Mouse (Mus musculus) urinary bladder, postnatal 36 days (tissue): ENCODE results near the gene Maged2.
A peak's percentile ranks its signal among the peaks of the same experiment; 100 is the strongest.
"Not testable (repeated sequence)": the region's sequence is repeated elsewhere in the genome, so short reads cannot be mapped to it uniquely, and the experiment has no call there.

Experiments used
- DNase-seq, 2 experiments: peaks; one replicate each; pipeline ENCODE4 v3.0.0; 2022; ENCODE audit warnings: low spot score in 2 of 2, mixed read lengths in 1 of 2

The Maged2 gene

DNA sequence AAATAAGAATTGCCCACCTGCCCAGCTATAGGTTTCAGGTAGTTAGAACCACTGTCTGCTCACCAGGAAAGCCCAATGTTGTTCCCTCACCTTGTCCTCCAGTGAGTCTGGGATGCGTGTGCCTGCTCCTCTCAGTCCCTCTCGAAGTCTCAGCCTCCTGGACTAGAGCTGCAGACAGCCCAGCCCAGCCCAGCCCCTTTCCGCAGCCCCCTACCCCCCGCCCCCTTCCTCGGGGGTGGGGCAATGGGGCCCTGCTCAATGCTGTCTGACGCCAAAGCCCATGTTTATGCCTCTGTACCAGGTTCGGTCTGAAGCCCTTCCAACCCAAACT, at the start of gene Maged2:
TSS of gene Maged2 (minus strand) at position 207 of the 331 bp plus-strand sequence.
- DNase-seq, result no peak

DNA sequence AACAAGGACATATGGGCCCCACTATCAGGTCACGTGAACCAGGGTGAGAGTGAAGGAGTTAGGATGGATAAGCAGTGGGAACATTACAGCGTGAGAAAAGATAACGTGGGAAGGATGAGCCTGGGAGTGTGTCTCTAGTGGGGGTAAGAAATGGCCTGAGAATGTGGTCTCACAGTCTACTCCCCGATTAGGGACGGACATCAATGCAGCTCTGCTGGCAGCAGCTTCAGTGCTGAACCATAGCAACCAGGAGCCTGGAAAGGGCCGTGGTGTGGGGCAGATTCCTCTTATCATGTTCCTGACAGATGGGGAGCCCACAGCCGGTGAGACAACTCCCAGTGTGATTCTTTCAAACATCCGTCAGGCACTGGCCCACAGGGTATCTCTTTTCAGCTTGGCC, 34.1 kb upstream of the Maged2 start:
- DNase-seq, result no peak

DNA sequence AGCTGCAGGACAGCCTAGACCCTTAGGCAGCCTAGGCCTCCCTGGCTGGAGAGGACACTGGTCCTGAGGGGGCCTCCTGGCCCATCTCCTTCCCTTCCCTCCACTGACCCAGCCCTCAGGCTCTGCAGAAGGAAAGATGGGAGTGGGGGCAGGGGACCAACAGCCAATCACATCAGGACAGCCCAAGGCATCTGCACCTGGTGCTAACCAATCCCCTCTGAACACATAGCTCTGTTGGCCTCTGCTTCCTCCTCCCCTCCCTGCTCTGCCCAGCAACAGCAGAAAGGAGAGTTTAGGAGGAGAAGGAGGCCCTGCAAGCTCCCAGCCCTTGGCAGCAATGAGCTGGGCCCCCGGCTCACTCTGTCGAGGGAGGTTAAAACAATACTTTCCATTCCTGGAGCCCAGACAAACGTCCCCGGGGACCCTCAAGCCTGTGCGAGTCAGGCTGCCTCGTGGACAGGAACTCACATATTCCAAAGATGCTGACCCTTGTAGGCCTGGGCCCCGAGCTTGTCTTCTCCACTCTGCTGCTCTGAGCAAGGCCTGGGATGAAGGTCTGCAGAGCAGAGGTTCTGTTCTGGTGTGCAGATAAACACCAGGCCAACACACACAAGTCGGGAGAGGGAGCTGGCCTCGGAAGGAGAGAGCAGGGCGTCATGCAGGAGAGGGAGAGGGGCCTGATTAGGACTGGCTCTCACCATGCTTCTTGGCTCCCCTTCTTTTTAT, 31.5 kb upstream of the Maged2 start:
- not testable (repeated sequence) for DNase-seq

DNA sequence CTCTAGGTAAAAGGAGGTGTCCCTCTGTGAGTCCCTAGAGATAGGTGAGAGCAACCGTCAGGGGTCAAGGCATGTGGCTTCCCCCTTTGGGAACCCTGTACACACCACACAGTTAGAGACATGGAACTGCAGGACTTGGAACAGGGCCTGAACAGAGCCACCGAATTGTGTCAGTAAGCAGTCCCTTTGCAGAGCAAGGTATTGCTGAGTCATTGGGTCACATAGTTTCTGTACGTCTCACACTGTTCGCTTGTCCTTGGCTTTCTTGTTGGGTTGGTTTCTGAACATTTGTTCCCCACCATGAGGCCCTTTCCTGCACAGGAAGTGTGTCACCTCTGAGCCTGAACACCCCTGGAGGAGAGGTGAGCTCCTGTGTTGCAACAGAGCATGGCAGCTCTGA, 29.1 kb upstream of the Maged2 start:
- DNase-seq, result not testable (repeated sequence)

DNA sequence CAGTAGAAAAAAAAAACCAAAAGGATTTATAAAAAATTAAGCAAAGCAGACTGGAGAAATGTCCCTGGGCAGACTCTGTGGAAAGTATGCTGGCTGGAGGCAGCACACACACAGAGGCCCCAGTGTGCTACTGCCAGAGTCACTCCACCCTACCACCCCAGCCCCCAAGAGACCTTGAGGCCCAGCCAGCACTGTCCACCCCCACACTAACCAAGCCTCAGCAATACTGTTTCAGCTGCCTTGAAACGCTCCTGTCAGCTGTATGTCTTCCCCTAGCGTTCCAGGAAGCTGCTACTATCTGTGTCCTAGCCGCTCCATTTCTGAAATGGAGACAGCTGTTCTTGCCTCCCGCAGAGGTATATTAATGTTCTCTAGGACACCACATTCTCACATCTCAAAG, 16.2 kb upstream of the Maged2 start:
- DNase-seq, result no peak

DNA sequence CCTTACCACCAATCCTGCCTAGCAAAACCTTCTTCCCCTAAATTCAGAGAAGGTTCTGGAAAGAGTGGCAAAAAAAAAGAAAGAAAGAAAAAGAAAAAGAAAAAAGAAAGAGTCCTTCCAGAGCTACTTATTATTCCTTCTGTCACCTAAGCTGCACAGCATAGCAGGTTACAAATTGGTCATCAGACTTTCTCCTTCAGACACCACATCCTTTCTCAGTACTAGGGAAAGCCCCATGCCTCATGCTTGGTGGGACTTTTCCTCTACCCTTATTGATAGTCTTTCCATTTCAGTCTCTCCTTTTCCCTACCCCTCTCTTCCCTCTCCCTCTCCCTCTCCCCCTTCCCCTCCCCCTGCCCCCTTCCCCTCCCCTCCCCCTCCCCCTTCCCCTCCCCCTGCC, 3.1 kb upstream of the Maged2 start:
- DNase-seq, result no peak

DNA sequence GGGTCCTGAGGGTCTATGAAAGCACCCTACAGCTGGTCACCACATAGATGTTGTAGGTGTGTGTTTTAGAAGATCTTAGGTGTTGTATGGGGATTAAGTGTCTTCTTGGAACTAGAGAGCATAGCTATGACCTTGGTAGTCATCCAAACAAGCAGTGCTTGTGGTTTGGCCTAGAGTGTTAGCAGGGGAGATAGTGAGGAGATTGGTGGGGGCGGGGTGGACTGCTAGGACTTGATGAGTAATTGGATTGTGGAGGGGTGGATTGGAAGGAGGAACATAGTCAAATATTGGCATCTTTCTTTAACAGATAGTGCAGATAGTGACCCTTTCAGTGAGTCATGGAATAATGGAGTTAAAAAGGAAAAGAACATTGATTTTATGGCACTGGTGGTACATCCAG, 1.5 kb upstream of the Maged2 start:
- DNase-seq, result no peak

DNA sequence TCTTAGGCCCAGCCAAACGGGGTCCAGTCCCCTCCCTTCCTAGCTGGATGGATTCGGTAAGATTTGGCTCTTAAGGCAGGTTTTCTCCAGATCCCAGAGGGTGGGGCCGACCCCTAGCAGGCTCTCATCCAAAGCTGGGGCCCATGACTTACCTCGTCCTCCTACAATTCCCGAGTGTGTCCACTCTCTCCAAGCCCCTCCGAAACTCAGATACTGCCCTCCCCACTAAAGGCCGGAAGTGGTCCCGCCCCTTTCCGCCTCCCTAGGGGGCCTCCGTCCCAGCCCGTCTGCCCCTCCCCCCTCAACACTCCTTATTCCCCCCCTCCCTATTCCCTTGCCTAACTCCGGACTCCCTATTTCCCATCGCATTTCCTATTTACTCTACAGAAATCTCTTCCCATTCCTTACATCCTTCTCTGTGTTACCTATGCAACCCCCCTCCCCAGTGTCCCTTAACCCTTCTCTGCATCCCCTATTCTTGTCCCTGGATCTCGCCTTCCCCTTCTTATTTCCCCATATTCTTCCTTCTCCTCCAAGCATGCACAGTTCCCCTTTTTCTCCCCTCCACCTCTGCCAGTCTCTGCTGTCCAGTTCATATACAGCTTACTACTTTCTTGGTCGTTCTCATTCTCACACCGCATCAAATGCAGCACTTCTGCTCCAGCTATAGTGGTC, 544 bp downstream of the Maged2 start:
- DNase-seq, result peak in 1 of 2 experiments; percentile 9

DNA sequence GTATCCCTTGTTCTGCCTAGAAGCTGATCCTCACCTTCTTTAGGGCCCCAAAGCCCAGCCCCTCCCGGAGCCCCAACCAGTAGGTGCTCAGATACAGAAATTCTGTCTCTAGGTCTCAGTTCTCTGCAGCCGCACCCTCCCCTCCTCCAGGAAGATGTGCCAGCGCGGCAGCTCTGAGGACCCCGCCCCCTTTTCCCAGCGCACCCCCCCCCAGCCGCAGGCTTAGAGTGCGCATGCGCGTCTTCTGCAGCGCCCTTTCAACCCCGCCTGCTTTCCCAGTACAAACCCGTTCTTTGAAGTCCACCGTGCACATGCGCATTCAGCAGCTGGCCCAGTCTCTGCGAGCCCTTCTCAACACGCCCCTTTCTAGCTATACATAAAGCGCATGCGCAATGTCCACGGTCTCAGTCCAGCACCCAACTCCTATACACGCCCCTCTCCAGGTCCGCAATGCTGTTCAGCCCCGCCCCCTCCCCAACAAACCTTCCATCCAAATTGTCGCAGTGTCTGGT, 1.3 kb downstream of the Maged2 start:
- DNase-seq, result peak; percentile 69 to 86

DNA sequence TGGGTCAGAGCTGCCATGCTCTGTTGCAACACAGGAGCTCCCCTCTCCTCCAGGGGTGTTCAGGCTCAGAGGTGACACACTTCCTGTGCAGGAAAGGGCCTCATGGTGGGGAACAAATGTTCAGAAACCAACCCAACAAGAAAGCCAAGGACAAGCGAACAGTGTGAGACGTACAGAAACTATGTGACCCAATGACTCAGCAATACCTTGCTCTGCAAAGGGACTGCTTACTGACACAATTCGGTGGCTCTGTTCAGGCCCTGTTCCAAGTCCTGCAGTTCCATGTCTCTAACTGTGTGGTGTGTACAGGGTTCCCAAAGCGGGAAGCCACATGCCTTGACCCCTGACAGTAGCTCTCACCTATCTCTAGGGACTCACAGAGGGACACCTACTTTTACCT, 13.2 kb downstream of the Maged2 start:
- not testable (repeated sequence) for DNase-seq

DNA sequence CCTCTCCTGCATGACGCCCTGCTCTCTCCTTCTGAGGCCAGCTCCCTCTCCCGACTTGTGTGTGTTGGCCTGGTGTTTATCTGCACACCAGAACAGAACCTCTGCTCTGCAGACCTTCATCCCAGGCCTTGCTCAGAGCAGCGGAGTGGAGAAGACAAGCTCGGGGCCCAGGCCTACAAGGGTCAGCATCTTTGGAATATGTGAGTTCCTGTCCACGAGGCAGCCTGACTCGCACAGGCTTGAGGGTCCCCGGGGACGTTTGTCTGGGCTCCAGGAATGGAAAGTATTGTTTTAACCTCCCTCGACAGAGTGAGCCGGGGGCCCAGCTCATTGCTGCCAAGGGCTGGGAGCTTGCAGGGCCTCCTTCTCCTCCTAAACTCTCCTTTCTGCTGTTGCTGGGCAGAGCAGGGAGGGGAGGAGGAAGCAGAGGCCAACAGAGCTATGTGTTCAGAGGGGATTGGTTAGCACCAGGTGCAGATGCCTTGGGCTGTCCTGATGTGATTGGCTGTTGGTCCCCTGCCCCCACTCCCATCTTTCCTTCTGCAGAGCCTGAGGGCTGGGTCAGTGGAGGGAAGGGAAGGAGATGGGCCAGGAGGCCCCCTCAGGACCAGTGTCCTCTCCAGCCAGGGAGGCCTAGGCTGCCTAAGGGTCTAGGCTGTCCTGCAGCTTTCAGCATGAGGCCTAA, 15.5 kb downstream of the Maged2 start:
- not testable (repeated sequence) for DNase-seq
